ENCODE assay signal across 38 mouse cellular contexts in the genomic region with DNA sequence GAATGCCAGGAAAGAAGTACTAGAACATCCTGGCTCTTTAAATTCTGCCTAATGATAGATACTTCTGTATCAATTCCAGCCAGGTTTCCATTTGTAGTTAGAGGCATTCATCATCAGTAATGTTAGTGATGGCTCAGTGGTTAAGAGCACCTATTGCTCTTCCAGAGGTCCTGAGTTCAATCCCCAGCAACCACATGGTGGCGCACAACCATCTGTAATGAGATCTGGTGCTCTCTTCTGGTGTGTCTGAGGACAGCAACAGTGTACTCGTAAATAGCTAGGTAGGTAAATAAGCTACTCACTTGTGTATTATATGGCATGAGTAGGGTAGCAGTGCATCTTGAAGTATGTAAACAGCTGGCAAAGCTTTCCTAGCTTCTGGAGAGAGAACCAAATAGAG. TPM values are rescaled to one million over a fixed set of nuclear protein-coding genes. Genes with fewer than 3 reads are reported as not detected.
DNase-seq lines count a peak whose midpoint lies in the region; ATAC-seq and TF ChIP-seq lines count a peak whose summit lies in the region.
"Had no signal": no experiment of that assay in that cellular context is flagged by ENCODE, and none has a peak within 500 bp of the region (broad histone marks: within the 10 kb centered on the region; RNA-seq: fewer than 3 reads in every experiment).

No protein-coding gene starts in this region.

- 0 out of 2 replicates have a peak, but pooled peaks have one; percentile 6 for TF ChIP-seq CTCF in forebrain, postnatal 0 days (IDR thresholded peaks at IDR 0.05; ENCODE audit: low read depth)
- 0 out of 2 replicates have a peak, but pooled peaks have one; percentile 8 for TF ChIP-seq CTCF in kidney, adult 2 months (conservative IDR thresholded peaks at IDR 0.05; ENCODE audit: insufficient read depth, insufficient read length, low read depth, low read length)
- TF ChIP-seq CTCF in lung, embryonic 14.5 days (IDR thresholded peaks at IDR 0.05; ENCODE audit: low read depth): peak; percentile 25; the same call in 1 of the 2 replicates
- TF ChIP-seq CTCF in MEL (IDR thresholded peaks at IDR 0.05 in 2 of 3, conservative IDR thresholded peaks at IDR 0.05 in 1 of 3; ENCODE audit: control insufficient read depth in 1 of 3, insufficient read depth in 1 of 3, low read depth in 2 of 3, low read length in 3 of 3, poor library complexity in 1 of 3, severe bottlenecking in 1 of 3): peak in 2 of 3 experiments; percentile 28 to 57; a peak in 4 of 6 replicates

- H3K27me3 ChIP-seq in forebrain, postnatal 0 days (ENCODE audit: insufficient read depth, low read length): no peaks in the 10 kb centered on the region
- no peaks in the 10 kb centered on the region for H3K27me3 ChIP-seq in forebrain, embryonic 14.5 days (replicated peaks; ENCODE audit: control insufficient read depth, insufficient read depth, low read length)
- no peaks in the 10 kb centered on the region for H3K27me3 ChIP-seq in kidney, adult 2 months (replicated peaks; ENCODE audit: control insufficient read depth, insufficient read depth, low read length)
- no peaks in the 10 kb centered on the region for H3K27me3 ChIP-seq in lung, embryonic 14.5 days (ENCODE audit: insufficient read depth, low read length)
- no peaks in the 10 kb centered on the region for H3K27me3 ChIP-seq in MEL (ENCODE audit: control insufficient read depth in 1 of 2, insufficient read depth in 2 of 2, low read length in 2 of 2)
- H3K27me3 ChIP-seq: hindbrain, embryonic 13.5 days; limb, embryonic 13.5 days; liver, embryonic 13.5 days; midbrain, embryonic 13.5 days; neural tube, embryonic 15.5 days had no signal

- H3K4me3 ChIP-seq in forebrain, postnatal 0 days (ENCODE audit: low read depth, low read length): no peak overlapping the region
- no peak overlapping the region for H3K4me3 ChIP-seq in forebrain, embryonic 14.5 days (ENCODE audit: low read depth, low read length)
- no peak overlapping the region for H3K4me3 ChIP-seq in kidney, adult 2 months (ENCODE audit: insufficient read depth, low read depth, low read length)
- H3K4me3 ChIP-seq in lung, embryonic 14.5 days (ENCODE audit: low read depth, low read length): no peak overlapping the region
- H3K4me3 ChIP-seq in MEL (ENCODE audit: control insufficient read depth in 1 of 2, insufficient read depth in 1 of 2, low read depth in 2 of 2, low read length in 2 of 2): no peak overlapping the region
- H3K4me3 ChIP-seq: erythroblast, embryonic 14.5 days; hindbrain, embryonic 13.5 days; limb, embryonic 13.5 days; liver, embryonic 13.5 days; midbrain, embryonic 13.5 days; neural tube, embryonic 15.5 days had no signal

- H3K27ac ChIP-seq in forebrain, postnatal 0 days (ENCODE audit: low read depth, low read length): no peak overlapping the region
- H3K27ac ChIP-seq in forebrain, embryonic 14.5 days (ENCODE audit: low read depth, low read length): no peak overlapping the region
- no peak overlapping the region for H3K27ac ChIP-seq in kidney, adult 2 months (ENCODE audit: insufficient read depth, low read depth, low read length)
- no peak overlapping the region for H3K27ac ChIP-seq in lung, embryonic 14.5 days (ENCODE audit: low read depth)
- H3K27ac ChIP-seq in MEL (ENCODE audit: control insufficient read depth, low read depth, low read length): no peak overlapping the region
- H3K27ac ChIP-seq: hindbrain, embryonic 13.5 days; kidney, postnatal 0 days; limb, embryonic 13.5 days; liver, embryonic 13.5 days; macrophage; midbrain, embryonic 13.5 days; neural tube, embryonic 15.5 days had no signal

- TF ChIP-seq RAD21 in MEL (IDR thresholded peaks at IDR 0.05; ENCODE audit: low read depth, low read length): peak; percentile 23; the same call in 1 of the 2 replicates

- no peak overlapping the region for H3K9ac ChIP-seq in forebrain, postnatal 0 days
- no peak overlapping the region for H3K9ac ChIP-seq in forebrain, embryonic 14.5 days (ENCODE audit: low read length)
- H3K9ac ChIP-seq in lung, embryonic 14.5 days: no peak overlapping the region
- no peak overlapping the region for H3K9ac ChIP-seq in MEL (ENCODE audit: control insufficient read depth, low read depth, low read length, poor library complexity, severe bottlenecking)
- H3K9ac ChIP-seq: hindbrain, embryonic 13.5 days; limb, embryonic 13.5 days; liver, embryonic 13.5 days; midbrain, embryonic 13.5 days; neural tube, embryonic 15.5 days had no signal

- no peaks in the 10 kb centered on the region for H3K9me3 ChIP-seq in forebrain, postnatal 0 days (ENCODE audit: low read length)
- no peaks in the 10 kb centered on the region for H3K9me3 ChIP-seq in forebrain, embryonic 14.5 days (replicated peaks; ENCODE audit: control insufficient read depth, low read length)
- H3K9me3 ChIP-seq in lung, embryonic 14.5 days (ENCODE audit: low read depth, low read length): no peaks in the 10 kb centered on the region
- no peaks in the 10 kb centered on the region for H3K9me3 ChIP-seq in MEL (replicated peaks; ENCODE audit: insufficient read depth, low read length)
- H3K9me3 ChIP-seq: hindbrain, embryonic 13.5 days; limb, embryonic 13.5 days; liver, embryonic 13.5 days; midbrain, embryonic 13.5 days; neural tube, embryonic 15.5 days had no signal

- TF ChIP-seq POLR2A in kidney, adult 2 months (IDR thresholded peaks at IDR 0.05; ENCODE audit: low read depth, low read length): no peak
- TF ChIP-seq POLR2A in MEL (IDR thresholded peaks at IDR 0.05; ENCODE audit: control insufficient read depth in 1 of 2, insufficient read depth in 1 of 2, low read depth in 1 of 2, low read length in 2 of 2, poor library complexity in 1 of 2): no peak

- no peak overlapping the region for H3K4me2 ChIP-seq in forebrain, postnatal 0 days (ENCODE audit: low read depth)
- H3K4me2 ChIP-seq in forebrain, embryonic 14.5 days (ENCODE audit: low read length): no peak overlapping the region
- no peak overlapping the region for H3K4me2 ChIP-seq in lung, embryonic 14.5 days
- H3K4me2 ChIP-seq: heart, embryonic 11.5 days; hindbrain, embryonic 13.5 days; limb, embryonic 13.5 days; liver, embryonic 13.5 days; midbrain, embryonic 13.5 days; neural tube, embryonic 15.5 days had no signal

- TF ChIP-seq EP300 in MEL (IDR thresholded peaks at IDR 0.05; ENCODE audit: low read depth in 1 of 2, low read length in 2 of 2): no peak

- no peaks in the 10 kb centered on the region; the same call in 1 of the 2 replicates for H3K36me3 ChIP-seq in forebrain, postnatal 0 days (ENCODE audit: insufficient read depth)
- 0 out of 2 replicates have a peak, but pooled peaks cover 10% of the 10 kb centered on the region for H3K36me3 ChIP-seq in forebrain, embryonic 14.5 days (ENCODE audit: control insufficient read depth, insufficient read depth, low read length)
- no peaks in the 10 kb centered on the region for H3K36me3 ChIP-seq in kidney, adult 2 months (ENCODE audit: control insufficient read depth, insufficient read depth, low read length)
- no peaks in the 10 kb centered on the region for H3K36me3 ChIP-seq in lung, embryonic 14.5 days (ENCODE audit: insufficient read depth)
- no peaks in the 10 kb centered on the region for H3K36me3 ChIP-seq in MEL (ENCODE audit: control insufficient read depth in 1 of 2, insufficient read depth in 2 of 2, low read length in 2 of 2)
- H3K36me3 ChIP-seq: hindbrain, embryonic 13.5 days; limb, embryonic 13.5 days; midbrain, embryonic 13.5 days; neural tube, embryonic 15.5 days had no signal

- WGBS in forebrain, postnatal 0 days: 68% methylated on average over 2 of the region's 2 CpGs
- 73% methylated on average over 2 of the region's 2 CpGs for WGBS in forebrain, embryonic 14.5 days
- WGBS in kidney, adult 2 months: 73% methylated on average over 2 of the region's 2 CpGs
- WGBS in lung, embryonic 14.5 days: 74% methylated on average over 2 of the region's 2 CpGs

- ATAC-seq in forebrain, postnatal 0 days: no peak
- ATAC-seq in forebrain, embryonic 14.5 days: no peak
- no peak for ATAC-seq in lung, embryonic 14.5 days (ENCODE audit: insufficient read depth)
- ATAC-seq: inflammation-experienced regulatory T-cells, adult 6 months; midbrain, embryonic 13.5 days had no signal

- DNase-seq in forebrain, postnatal 0 days: no peak
- DNase-seq in forebrain, embryonic 14.5 days (ENCODE audit: low spot score): no peak
- no peak for DNase-seq in kidney, adult 2 months
- no peak for DNase-seq in kidney, postnatal 4 days
- DNase-seq in lung, embryonic 14.5 days: no peak
- no peak for DNase-seq in lung, adult 18-20 months
- no peak for DNase-seq in MEL (ENCODE audit: low read depth, low spot score)
- no peak for DNase-seq in ovary, adult 18-20 months (ENCODE audit: low spot score)
- DNase-seq: adrenal gland, adult 2 months; adrenal gland, postnatal 36 days; cerebellum, adult 2 months; cerebellum, postnatal 14 days; gastrocnemius, postnatal 25 days; heart, adult 11 months; heart, postnatal 4 days; kidney, adult 8-10 months; layer of hippocampus, adult 9-11 months; liver, embryonic 13.5 days; right cerebral cortex, postnatal 25 days; thymus, adult 2 months had no signal

- H3K4me1 ChIP-seq in forebrain, postnatal 0 days (ENCODE audit: insufficient read depth): no peaks in the 10 kb centered on the region
- no peaks in the 10 kb centered on the region for H3K4me1 ChIP-seq in forebrain, embryonic 14.5 days (ENCODE audit: control insufficient read depth, insufficient read depth, low read length)
- no peaks in the 10 kb centered on the region for H3K4me1 ChIP-seq in kidney, adult 2 months (ENCODE audit: control insufficient read depth, insufficient read depth, low read length)
- no peaks in the 10 kb centered on the region for H3K4me1 ChIP-seq in lung, embryonic 14.5 days (ENCODE audit: insufficient read depth)
- no peaks in the 10 kb centered on the region for H3K4me1 ChIP-seq in MEL (ENCODE audit: control insufficient read depth in 1 of 2, insufficient read depth in 2 of 2, low read length in 2 of 2)
- H3K4me1 ChIP-seq: hindbrain, embryonic 13.5 days; limb, embryonic 13.5 days; liver, embryonic 13.5 days; midbrain, embryonic 13.5 days; neural tube, embryonic 15.5 days had no signal

- no peaks in the 10 kb centered on the region for H3K79me2 ChIP-seq in MEL (ENCODE audit: control insufficient read depth, insufficient read depth, low read length, poor library complexity)

RNA-seq across cellular contexts. Expression of a gene that starts 47.2 kb away (rescaled TPM):
- not detected in 2 replicates for total RNA-seq in forebrain, postnatal 0 days (2014; rRNA removed)
- polyA plus RNA-seq in forebrain, postnatal 0 days (2015; fragmentation: Nextera tagmentation; extraction: Ambion mirVana): 0.48 TPM in 1 of 2 replicates, not detected in the other
- polyA plus RNA-seq in forebrain, embryonic 14.5 days (2014; fragmentation: Nextera tagmentation; extraction: Ambion mirVana): not detected in 2 replicates
- not detected in 2 replicates for polyA plus RNA-seq in kidney, adult 2 months (2012; rRNA removed)
- not detected in 2 replicates for polyA plus RNA-seq in lung, embryonic 14.5 days (2014; fragmentation: Nextera tagmentation; extraction: Ambion mirVana)
- total RNA-seq in MEL (2012; rRNA removed): not detected in 2 replicates
- polyA plus RNA-seq in MEL (2012; ENCODE audit: insufficient read depth in 1 of 2, insufficient read length in 2 of 2, low read depth in 1 of 2, low replicate concordance in 2 of 2, missing spikeins in 1 of 2): not detected
- total RNA-seq: adrenal gland, adult 2 months; adrenal gland, postnatal 36 days; gastrocnemius, postnatal 25 days; heart, postnatal 4 days had no signal
- polyA plus RNA-seq: adrenal gland, adult 2 months; C2C12; cortical plate, adult 2 months; embryonic facial prominence, embryonic 14.5 days; erythroblast, embryonic 14.5 days; forebrain, embryonic 11.5 days; heart, embryonic 11.5 days; heart, postnatal 0 days; hindbrain, embryonic 13.5 days; inflammation-experienced regulatory T-cells, adult 6 months; kidney, postnatal 0 days; limb, embryonic 13.5 days; liver, embryonic 13.5 days; lung, embryonic 16.5 days; macrophage; midbrain, embryonic 13.5 days; neural tube, embryonic 15.5 days; spleen, adult 2 months had no signal

RNA-seq across cellular contexts. Expression of a gene that starts 54.7 kb away (rescaled TPM):
- total RNA-seq in forebrain, postnatal 0 days (2014; rRNA removed): not detected in 2 replicates
- polyA plus RNA-seq in forebrain, postnatal 0 days (2015; fragmentation: Nextera tagmentation; extraction: Ambion mirVana): 0.30 and 0.52 TPM in 2 replicates
- not detected in 2 replicates for polyA plus RNA-seq in forebrain, embryonic 14.5 days (2014; fragmentation: Nextera tagmentation; extraction: Ambion mirVana)
- 0.13 and 0.16 TPM in 2 replicates for polyA plus RNA-seq in kidney, adult 2 months (2012; rRNA removed)
- 0.32 and 0.64 TPM in 2 replicates for polyA plus RNA-seq in lung, embryonic 14.5 days (2014; fragmentation: Nextera tagmentation; extraction: Ambion mirVana)
- not detected in 2 replicates for total RNA-seq in MEL (2012; rRNA removed)
- not detected for polyA plus RNA-seq in MEL (2012; ENCODE audit: insufficient read depth in 1 of 2, insufficient read length in 2 of 2, low read depth in 1 of 2, low replicate concordance in 2 of 2, missing spikeins in 1 of 2)
- total RNA-seq: adrenal gland, adult 2 months; adrenal gland, postnatal 36 days; gastrocnemius, postnatal 25 days; heart, postnatal 4 days; left cerebral cortex, adult 18-20 months; megakaryocyte-erythroid progenitor cell, adult 5-6 weeks had no signal
- polyA plus RNA-seq: adrenal gland, adult 2 months; C2C12; erythroblast, embryonic 14.5 days; heart, postnatal 0 days; liver, embryonic 13.5 days; macrophage; spleen, adult 2 months had no signal
